9 mouse cellular contexts compared by ENCODE assay signal in the genomic region with DNA sequence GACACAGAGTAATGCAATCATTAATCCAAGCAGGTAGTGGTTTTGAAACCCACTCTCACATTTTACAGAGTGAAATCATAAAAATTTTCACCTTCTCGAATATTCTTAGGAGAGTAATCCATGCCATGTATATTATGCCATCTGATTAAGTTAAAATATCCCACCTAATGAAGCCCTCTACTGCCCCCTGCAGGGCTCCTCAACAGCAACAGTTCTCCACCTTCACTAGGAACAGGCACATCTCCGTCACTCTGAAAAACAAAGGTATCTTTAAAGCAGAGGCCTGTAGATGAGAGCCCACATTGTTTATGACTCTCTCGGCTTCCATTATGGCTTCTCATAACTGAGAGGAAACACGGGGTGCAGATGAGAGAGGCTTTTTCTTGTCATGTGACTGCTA.
DNase-seq lines count a peak whose midpoint lies in the region; ATAC-seq and TF ChIP-seq lines count a peak whose summit lies in the region.
"Had no signal": no experiment of that assay in that cellular context is flagged by ENCODE, and none has a peak within 500 bp of the region (broad histone marks: within the 10 kb centered on the region; RNA-seq: fewer than 3 reads in every experiment).

No protein-coding gene starts in this region.

- peak; percentile 6 for DNase-seq in left cerebral cortex, adult 11 months (ENCODE audit: low spot score)
- DNase-seq in left cerebral cortex, postnatal 36 days (ENCODE audit: low spot score in 2 of 2): no peak
- DNase-seq in ES-E14 (ENCODE audit: low read depth, low spot score): peak; percentile 40
- DNase-seq in brain, embryonic 14.5 days (ENCODE audit: low read depth): peak; percentile 63
- peak; percentile 55 for DNase-seq in gastrocnemius, adult 2 months
- peak; percentile 7 for DNase-seq in layer of hippocampus, adult 9-10 months (ENCODE audit: low spot score)
- DNase-seq in T-cell, adult 2 months (ENCODE audit: low spot score): no peak

- H3K4me3 ChIP-seq in ES-E14 (ENCODE audit: insufficient read depth in 1 of 2, low read depth in 1 of 2, low read length in 2 of 2, poor library complexity in 1 of 2, severe bottlenecking in 1 of 2): no peak overlapping the region
- no peak overlapping the region for H3K4me3 ChIP-seq in gastrocnemius, adult 2 months
- H3K4me3 ChIP-seq in midbrain, embryonic 12.5 days: no peak overlapping the region
- H3K4me3 ChIP-seq: embryonic facial prominence, embryonic 13.5 days had no signal

- H3K4me2 ChIP-seq in midbrain, embryonic 12.5 days (replicated peaks): no peak overlapping the region
- H3K4me2 ChIP-seq: embryonic facial prominence, embryonic 13.5 days had no signal

- H3K27ac ChIP-seq in ES-E14 (ENCODE audit: insufficient read depth, low read depth, low read length, poor library complexity, severe bottlenecking): no peak overlapping the region
- H3K27ac ChIP-seq in gastrocnemius, adult 2 months: no peak overlapping the region
- H3K27ac ChIP-seq in midbrain, embryonic 12.5 days (replicated peaks): no peak overlapping the region
- H3K27ac ChIP-seq: embryonic facial prominence, embryonic 13.5 days had no signal

- intact Hi-C loops in left cerebral cortex, postnatal 36 days (cut with DNase I): no loop called here
- intact Hi-C loops in gastrocnemius, adult 2 months (cut with DNase I): loop anchor here (5.0 to 10.0 kb wide), 2 partner anchors 278 to 546 kb away; no protein-coding TSS in a partner anchor

- in situ Hi-C loops in ES-E14 (cut with MboI; ENCODE audit: low sequenced_read_pairs in 2 of 2, unreplicated experiment in 2 of 2): no loop called here

- peak; percentile 57; the same call in 1 of the 2 replicates for TF ChIP-seq CTCF in brain, embryonic 14.5 days (IDR thresholded peaks at IDR 0.05; ENCODE audit: borderline replicate concordance, extremely low read depth, insufficient read depth, insufficient read length)
- peak; percentile 79 for TF ChIP-seq CTCF in gastrocnemius, adult 2 months (IDR thresholded peaks at IDR 0.05)

- H3K27me3 ChIP-seq in midbrain, embryonic 12.5 days: no peaks in the 10 kb centered on the region
- H3K27me3 ChIP-seq: embryonic facial prominence, embryonic 13.5 days had no signal

- H3K36me3 ChIP-seq in ES-E14 (ENCODE audit: control insufficient read depth, insufficient read depth, low read length, poor library complexity, severe bottlenecking): no peaks in the 10 kb centered on the region
- no peaks in the 10 kb centered on the region for H3K36me3 ChIP-seq in midbrain, embryonic 12.5 days
- H3K36me3 ChIP-seq: embryonic facial prominence, embryonic 13.5 days had no signal

- no peaks in the 10 kb centered on the region for H3K4me1 ChIP-seq in ES-E14 (ENCODE audit: control insufficient read depth in 2 of 2, insufficient read depth in 2 of 2, low read length in 2 of 2, poor library complexity in 1 of 2)
- no peaks in the 10 kb centered on the region for H3K4me1 ChIP-seq in midbrain, embryonic 12.5 days
- H3K4me1 ChIP-seq: embryonic facial prominence, embryonic 13.5 days had no signal

- WGBS in midbrain, embryonic 12.5 days: 54% methylated on average over 4 of the region's 4 CpGs

- ATAC-seq in midbrain, embryonic 12.5 days (ENCODE audit: low FRiP score, low read depth): peak; percentile 44; the same call in 1 of the 2 replicates

- no peak overlapping the region for H3K9ac ChIP-seq in ES-E14 (ENCODE audit: insufficient read depth, low read depth, low read length, poor library complexity, severe bottlenecking)
- H3K9ac ChIP-seq in midbrain, embryonic 12.5 days (replicated peaks): no peak overlapping the region
- H3K9ac ChIP-seq: embryonic facial prominence, embryonic 13.5 days had no signal

- TF ChIP-seq POLR2A in brain, embryonic 14.5 days (IDR thresholded peaks at IDR 0.05; ENCODE audit: borderline replicate concordance, extremely low read depth, insufficient read depth, insufficient read length, poor library complexity, severe bottlenecking): no peak

- H3K9me3 ChIP-seq in ES-E14 (ENCODE audit: control insufficient read depth, insufficient read depth, low read depth, low read length): no peaks in the 10 kb centered on the region
- H3K9me3 ChIP-seq in midbrain, embryonic 12.5 days: no peaks in the 10 kb centered on the region
- H3K9me3 ChIP-seq: embryonic facial prominence, embryonic 13.5 days had no signal

TF ChIP-seq in ES-E14, 5 proteins besides CTCF, POLR2A, EP300 and RAD21:
- TF ChIP-seq ZNF384 (IDR thresholded peaks at IDR 0.05; ENCODE audit: low read depth, low read length): no peak
- peak; percentile 82 for TF ChIP-seq ZC3H11A (IDR thresholded peaks at IDR 0.05; ENCODE audit: borderline replicate concordance, low read depth, low read length)

Comparison
In these comparisons a context has a peak if more than half of its experiments do, and no peak if none do; other contexts are left out.
1. DNase-seq: peak in left cerebral cortex, adult 11 months (single experiment), ES-E14 (single experiment), brain, embryonic 14.5 days (single experiment), gastrocnemius, adult 2 months (single experiment) and layer of hippocampus, adult 9-10 months (single experiment); none in left cerebral cortex, postnatal 36 days (0 of 2) and T-cell, adult 2 months (single experiment).